Mouse (Mus musculus): Measurements from ENCODE around the gene Zap70.

DNA sequence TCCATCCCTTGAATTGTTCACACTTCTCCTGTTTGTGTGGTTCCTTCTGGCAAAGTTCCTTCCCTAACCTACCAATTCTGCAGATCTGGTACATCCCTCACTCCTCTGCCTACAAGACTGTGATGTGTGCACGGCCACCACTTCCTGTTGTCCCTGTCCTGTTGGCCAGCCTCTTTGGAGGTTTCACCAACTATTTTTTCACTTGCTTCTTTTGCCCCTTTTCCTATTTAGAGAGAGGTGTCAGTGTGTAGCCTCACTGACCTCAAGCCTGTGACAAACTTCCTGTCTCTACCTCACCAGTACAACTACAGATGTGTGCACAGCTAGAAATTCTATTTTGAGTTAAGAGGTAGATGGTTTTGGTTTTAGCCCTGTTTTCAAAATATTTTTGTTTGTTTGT, 45.5 kb downstream of the Zap70 start:
- TF ChIP-seq CTCF (IDR thresholded peaks at IDR 0.05; ENCODE audit: insufficient read depth, low read depth, low read length) (no peak), POLR2A (IDR thresholded peaks at IDR 0.05; ENCODE audit: insufficient read depth, low read depth, low read length) (no peak)
